Mouse (Mus musculus) MEL (cell line): Measurements from ENCODE around the gene Olfr464. TPM values are rescaled to one million over a fixed set of nuclear protein-coding genes. Genes with fewer than 3 reads are reported as not detected.

Experiments used
- DNase-seq: peaks from one replicate; pipeline ENCODE4 v3.0.0; 2011; ENCODE audit warnings: low read depth, low spot score
- H3K27ac ChIP-seq: 2 replicates; pipeline ENCODE4 v1.5.1; 2012; ENCODE audit warnings: low read depth, mild to moderate bottlenecking, control low read depth, low read length, moderate library complexity; ENCODE audit not compliant: control insufficient read depth
- H3K27me3 ChIP-seq, 2 experiments: fragments of 150-350 bp in 1 of 2; sonication (generic) in 1 of 2; 2 replicates each; pipeline ENCODE4 v1.6.1; 2012; ENCODE audit warnings: low read length in 2 of 2, mild to moderate bottlenecking in 2 of 2, improper control_type of control experiment in 1 of 2, moderate library complexity in 1 of 2; ENCODE audit not compliant: insufficient read depth in 2 of 2, control insufficient read depth in 1 of 2
- H3K36me3 ChIP-seq, 2 experiments: 2 replicates each; pipeline ENCODE4 v1.6.1; 2012 to 2014; ENCODE audit warnings: low read length in 2 of 2, improper control_type of control experiment in 1 of 2, inconsistent platforms in 1 of 2, mild to moderate bottlenecking in 1 of 2; ENCODE audit not compliant: insufficient read depth in 2 of 2, control insufficient read depth in 1 of 2
- H3K4me1 ChIP-seq, 2 experiments: fragments of 150-350 bp in 1 of 2; sonication (generic) in 1 of 2; 2 replicates each; pipeline ENCODE4 v1.6.1; 2012; ENCODE audit warnings: low read length in 2 of 2, improper control_type of control experiment in 1 of 2, mild to moderate bottlenecking in 1 of 2; ENCODE audit not compliant: insufficient read depth in 2 of 2, control insufficient read depth in 1 of 2
- H3K4me3 ChIP-seq, 2 experiments: fragments of 150-350 bp in 1 of 2; sonication (generic) in 1 of 2; 2 replicates each; pipeline ENCODE4 v1.5.1; 2012; ENCODE audit warnings: low read depth in 2 of 2, low read length in 2 of 2, mild to moderate bottlenecking in 2 of 2, moderate library complexity in 2 of 2, control low read depth in 1 of 2, improper control_type of control experiment in 1 of 2; ENCODE audit not compliant: control insufficient read depth in 1 of 2, insufficient read depth in 1 of 2
- H3K79me2 ChIP-seq: 2 replicates; pipeline ENCODE4 v1.6.1; 2012; ENCODE audit warnings: mild to moderate bottlenecking, low read length, moderate library complexity; ENCODE audit not compliant: control insufficient read depth, poor library complexity, insufficient read depth
- H3K9ac ChIP-seq: 2 replicates; pipeline ENCODE4 v1.6.1; 2012; ENCODE audit warnings: low read depth, mild to moderate bottlenecking, control low read depth, low read length, moderate library complexity; ENCODE audit not compliant: control insufficient read depth, poor library complexity, severe bottlenecking
- H3K9me3 ChIP-seq: fragments of 150-350 bp; sonication (generic); replicated peaks from 2 replicates; pipeline ENCODE4 v1.6.1; 2012; ENCODE audit warnings: mild to moderate bottlenecking, low read length, improper control_type of control experiment, moderate library complexity; ENCODE audit not compliant: insufficient read depth
- CTCF ChIP-seq, 3 experiments: IDR thresholded peaks in 2 of 3; conservative IDR thresholded peaks in 1 of 3; 2 replicates each; pipeline ENCODE4 v1.5.1; 2011 to 2012; ENCODE audit warnings: low read length in 3 of 3, low read depth in 2 of 3, mild to moderate bottlenecking in 2 of 3, improper control_type of control experiment in 1 of 3, inconsistent platforms in 1 of 3, mixed read lengths in 1 of 3, moderate library complexity in 1 of 3; ENCODE audit not compliant: control insufficient read depth in 1 of 3, insufficient read depth in 1 of 3, poor library complexity in 1 of 3, severe bottlenecking in 1 of 3
- E2F4 ChIP-seq: IDR thresholded peaks from 2 replicates; pipeline ENCODE4 v1.6.1; 2011; ENCODE audit warnings: low read depth, low read length, improper control_type of control experiment, borderline replicate concordance
- EP300 ChIP-seq, 2 experiments: IDR thresholded peaks; 2 replicates each; pipeline ENCODE4 v1.6.1; 2011; ENCODE audit warnings: improper control_type of control experiment in 2 of 2, low read length in 2 of 2, low read depth in 1 of 2, mild to moderate bottlenecking in 1 of 2
- GABPA ChIP-seq: IDR thresholded peaks from 2 replicates; pipeline ENCODE4 v1.6.1; 2012; ENCODE audit warnings: low read depth, mild to moderate bottlenecking, inconsistent platforms, low read length, improper control_type of control experiment, moderate library complexity
- GATA1 ChIP-seq: IDR thresholded peaks from 2 replicates; pipeline ENCODE4 v1.6.1; 2011; ENCODE audit warnings: low read depth, low read length, improper control_type of control experiment
- JUND ChIP-seq: IDR thresholded peaks from 2 replicates; pipeline ENCODE4 v1.6.1; 2011; ENCODE audit warnings: low read depth, mild to moderate bottlenecking, improper control_type of control experiment, low read length
- MAFK ChIP-seq: IDR thresholded peaks from 2 replicates; pipeline ENCODE4 v1.6.1; 2011; ENCODE audit warnings: low read depth, mild to moderate bottlenecking, low read length, improper control_type of control experiment, borderline replicate concordance
- MXI1 ChIP-seq: IDR thresholded peaks from 2 replicates; pipeline ENCODE4 v1.6.1; 2011; ENCODE audit warnings: mild to moderate bottlenecking, low read depth, low read length, improper control_type of control experiment
- RAD21 ChIP-seq: IDR thresholded peaks from 2 replicates; pipeline ENCODE4 v1.6.1; 2011; ENCODE audit warnings: mild to moderate bottlenecking, low read depth, low read length, improper control_type of control experiment
- SIN3A ChIP-seq: IDR thresholded peaks from 2 replicates; pipeline ENCODE4 v1.6.1; 2012; ENCODE audit warnings: low read length, improper control_type of control experiment, inconsistent platforms
- SMC3 ChIP-seq: IDR thresholded peaks from 2 replicates; pipeline ENCODE4 v1.6.1; 2011; ENCODE audit warnings: low read depth, low read length, improper control_type of control experiment
- USF1 ChIP-seq: IDR thresholded peaks from 2 replicates; pipeline ENCODE4 v1.6.1; 2014; ENCODE audit warnings: low read depth, mild to moderate bottlenecking, inconsistent platforms, low read length, improper control_type of control experiment, moderate library complexity
- USF2 ChIP-seq, 2 experiments: IDR thresholded peaks; 2 replicates each; pipeline ENCODE4 v1.6.1; 2011 to 2012; ENCODE audit warnings: improper control_type of control experiment in 2 of 2, low read length in 2 of 2, borderline replicate concordance in 1 of 2, inconsistent platforms in 1 of 2, low read depth in 1 of 2, mild to moderate bottlenecking in 1 of 2; ENCODE audit not compliant: insufficient read depth in 1 of 2
- ZC3H11A ChIP-seq: IDR thresholded peaks from 2 replicates; pipeline ENCODE4 v1.6.1; 2012; ENCODE audit warnings: low read depth, mild to moderate bottlenecking, inconsistent platforms, low read length, improper control_type of control experiment
- polyA plus RNA-seq, 2 experiments: library from polyadenylated mRNA; stranded (reverse) in 1 of 2; unstranded in 1 of 2; fragments of >175 nt in 1 of 2; fragments of >200 nt in 1 of 2; gene quantifications; 2 replicates each; pipeline versions ENCODE4 v1.2.1 to v1.2.4; 2012; ENCODE audit warnings: low replicate concordance in 2 of 2, low read depth in 1 of 2; ENCODE audit not compliant: insufficient read length in 2 of 2, insufficient read depth in 1 of 2, missing spikeins in 1 of 2
- total RNA-seq: library from RNA; depleted of rRNA; stranded (reverse); fragments of 300-350 nt; gene quantifications from 2 replicates; pipeline ENCODE4 v1.2.3, GENCODE M21; 2012; rRNA removed

The Olfr464 gene
- total RNA-seq (not detected in 2 replicates), polyA plus RNA-seq (not detected)

- Histone ChIP-seq H3K4me3 (no peak within 1 kb of the TSS), H3K79me2 (no peaks in the 10 kb centered on the region), H3K36me3 (no peaks in the 10 kb centered on the region), H3K9me3 (no peaks in the 10 kb centered on the region), H3K27me3 (peaks cover 4 to 5% of the 10 kb centered on the region in 2 experiments; a peak in 3 of 4 replicates), H3K4me1 (no peaks in the 10 kb centered on the region), H3K27ac (no peak within 1 kb of the TSS), H3K9ac (no peak within 1 kb of the TSS)
- peak; percentile 81 for DNase-seq
- TF ChIP-seq SIN3A (peak; percentile 40; the same call in 1 of the 2 replicates), USF1 (no peak), E2F4 (no peak)
These were observed at the start of gene Olfr464 for GRCm38 (mm10) chr11:87920966-87921365. Gene Olfr464 (minus strand): TSS chr11:87920967.

- Histone ChIP-seq H3K4me3 (peak overlapping the region; percentile 45 to 47), H3K36me3 (peaks cover 0 to 2% of the 10 kb centered on the region in 2 experiments; a peak in 1 of 4 replicates), H3K4me1 (peaks cover 2 to 19% of the 10 kb centered on the region in 2 experiments; a peak in 3 of 4 replicates), H3K27me3 (no peaks in the 10 kb centered on the region), H3K79me2 (no peaks in the 10 kb centered on the region), H3K9ac (peak overlapping the region; percentile 33; the same call in 1 of the 2 replicates), H3K27ac (no peak overlapping the region), H3K9me3 (no peaks in the 10 kb centered on the region)
- peak; percentile 42 for TF ChIP-seq RAD21
- TF ChIP-seq CTCF (IDR thresholded peaks at IDR 0.05 in 2 of 3, conservative IDR thresholded peaks at IDR 0.05 in 1 of 3; ENCODE audit: control insufficient read depth in 1 of 3, insufficient read depth in 1 of 3, low read depth in 2 of 3, low read length in 3 of 3, poor library complexity in 1 of 3, severe bottlenecking in 1 of 3): peak; percentile 41 to 62 (median 46)
- no peak for TF ChIP-seq MAFK
- peak; percentile 49 for TF ChIP-seq MXI1
- TF ChIP-seq GABPA: peak; percentile 21; the same call in 1 of the 2 replicates
- TF ChIP-seq USF2 (IDR thresholded peaks at IDR 0.05; ENCODE audit: borderline replicate concordance in 1 of 2, insufficient read depth in 1 of 2, low read depth in 1 of 2, low read length in 2 of 2): no peak
- no peak for TF ChIP-seq GATA1
- no peak for TF ChIP-seq EP300 (IDR thresholded peaks at IDR 0.05; ENCODE audit: low read depth in 1 of 2, low read length in 2 of 2)
- TF ChIP-seq ZC3H11A: peak; percentile 47; the same call in 1 of the 2 replicates
- no peak for TF ChIP-seq JUND
- 0 out of 2 replicates have a peak, but pooled peaks have one; percentile 18 for TF ChIP-seq SIN3A
- TF ChIP-seq SMC3: peak; percentile 64
- DNase-seq: peak; percentile 66
These were observed 47.8 kb upstream of the Olfr464 start for GRCm38 (mm10) chr11:87968356-87969122.
